ENCODE assay signal across 14 mouse cellular contexts in the genomic region with DNA sequence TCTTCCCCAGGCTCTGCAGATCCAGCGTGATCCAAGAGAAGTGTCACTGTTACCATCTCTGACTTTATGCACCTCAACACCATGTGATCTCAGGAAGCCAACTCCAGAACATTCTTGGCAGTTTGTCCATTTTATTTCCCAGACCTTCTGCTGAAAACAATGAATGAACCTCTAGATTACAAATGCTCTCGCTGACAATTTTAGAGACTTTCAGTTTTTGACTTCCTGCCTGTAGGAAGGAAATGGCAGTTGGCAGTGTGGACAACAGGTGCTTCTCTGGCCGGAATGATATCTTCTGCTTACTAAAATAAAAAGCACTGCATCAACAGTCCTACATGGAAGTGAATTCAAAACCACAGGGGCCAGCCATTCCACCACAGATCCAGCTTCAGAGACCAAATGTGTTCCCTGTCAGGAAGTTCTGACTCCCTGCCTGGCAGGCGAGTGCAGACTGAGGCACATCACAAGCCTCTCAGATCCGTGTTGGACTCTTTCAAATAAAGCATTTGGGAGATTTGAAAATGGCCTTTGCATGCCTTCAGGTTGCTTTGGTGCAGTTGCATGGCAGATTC. TPM values are rescaled to one million over a fixed set of nuclear protein-coding genes. Genes with fewer than 3 reads are reported as not detected.
DNase-seq lines count a peak whose midpoint lies in the region; ATAC-seq and TF ChIP-seq lines count a peak whose summit lies in the region.
"Had no signal": no experiment of that assay in that cellular context is flagged by ENCODE, and none has a peak within 500 bp of the region (broad histone marks: within the 10 kb centered on the region; RNA-seq: fewer than 3 reads in every experiment).

No protein-coding gene starts in this region.

- H3K36me3 ChIP-seq in kidney, adult 2 months (ENCODE audit: control insufficient read depth, insufficient read depth, low read length): no peaks in the 10 kb centered on the region
- no peaks in the 10 kb centered on the region for H3K36me3 ChIP-seq in liver, embryonic 14.5 days (replicated peaks; ENCODE audit: control insufficient read depth, insufficient read depth, low read depth)
- H3K36me3 ChIP-seq in hindbrain, embryonic 12.5 days: no peaks in the 10 kb centered on the region

- no peaks in the 10 kb centered on the region for H3K9me3 ChIP-seq in liver, embryonic 14.5 days (ENCODE audit: control insufficient read depth, low read length)
- no peaks in the 10 kb centered on the region for H3K9me3 ChIP-seq in hindbrain, embryonic 12.5 days (replicated peaks)

- no peak overlapping the region for H3K4me2 ChIP-seq in liver, embryonic 14.5 days (ENCODE audit: low read depth)
- H3K4me2 ChIP-seq in hindbrain, embryonic 12.5 days (replicated peaks): no peak overlapping the region

- 0 out of 2 replicates have a peak, but pooled peaks have one; percentile 21 for ATAC-seq in liver, embryonic 14.5 days (ENCODE audit: insufficient read depth)
- ATAC-seq in hindbrain, embryonic 12.5 days (ENCODE audit: low FRiP score): no peak
- ATAC-seq: activated CD4-positive, CD25-positive, alpha-beta regulatory T cell, adult 4 months; forebrain, embryonic 14.5 days; hindbrain, embryonic 16.5 days had no signal

- H3K4me1 ChIP-seq in kidney, adult 2 months (ENCODE audit: control insufficient read depth, insufficient read depth, low read length): no peaks in the 10 kb centered on the region
- peaks cover 2% of the 10 kb centered on the region; the same call in 1 of the 2 replicates for H3K4me1 ChIP-seq in bone marrow, adult 2 months (ENCODE audit: control insufficient read depth, insufficient read depth, low read length)
- peaks cover 0 to 5% of the 10 kb centered on the region in 2 experiments; a peak in 2 of 4 replicates for H3K4me1 ChIP-seq in liver, embryonic 14.5 days (replicated peaks; ENCODE audit: control insufficient read depth in 2 of 2, insufficient read depth in 2 of 2, low read length in 1 of 2)
- no peaks in the 10 kb centered on the region for H3K4me1 ChIP-seq in hindbrain, embryonic 12.5 days

- no peak for TF ChIP-seq EP300 in liver, embryonic 14.5 days (IDR thresholded peaks at IDR 0.05; ENCODE audit: low read depth)

- TF ChIP-seq POLR2A in kidney, adult 2 months (IDR thresholded peaks at IDR 0.05; ENCODE audit: low read depth, low read length): no peak
- TF ChIP-seq POLR2A in bone marrow, adult 2 months (IDR thresholded peaks at IDR 0.05; ENCODE audit: borderline replicate concordance, control insufficient read depth, low read depth, low read length): no peak

- TF ChIP-seq CTCF in kidney, adult 2 months (conservative IDR thresholded peaks at IDR 0.05; ENCODE audit: insufficient read depth, insufficient read length, low read depth, low read length): no peak
- TF ChIP-seq CTCF in bone marrow, adult 2 months (IDR thresholded peaks at IDR 0.05; ENCODE audit: control insufficient read depth, insufficient read depth, low read length): no peak
- no peak for TF ChIP-seq CTCF in gastrocnemius, adult 2 months (IDR thresholded peaks at IDR 0.05)
- TF ChIP-seq CTCF in liver, embryonic 14.5 days (IDR thresholded peaks at IDR 0.05; ENCODE audit: low read depth): no peak

- no peak overlapping the region for H3K27ac ChIP-seq in kidney, adult 2 months (ENCODE audit: insufficient read depth, low read depth, low read length)
- 0 out of 2 replicates have a peak overlapping the region, but pooled peaks have one; percentile 13 for H3K27ac ChIP-seq in bone marrow, adult 2 months (ENCODE audit: control insufficient read depth, insufficient read depth, low read depth, low read length, poor library complexity)
- peak overlapping the region; percentile 89 for H3K27ac ChIP-seq in gastrocnemius, adult 2 months
- H3K27ac ChIP-seq in liver, embryonic 14.5 days: no peak overlapping the region
- no peak overlapping the region for H3K27ac ChIP-seq in hindbrain, embryonic 12.5 days

- no peaks in the 10 kb centered on the region for H3K27me3 ChIP-seq in kidney, adult 2 months (replicated peaks; ENCODE audit: control insufficient read depth, insufficient read depth, low read length)
- H3K27me3 ChIP-seq in liver, embryonic 14.5 days (ENCODE audit: control insufficient read depth, insufficient read depth, low read length): no peaks in the 10 kb centered on the region; the same call in 1 of the 2 replicates
- H3K27me3 ChIP-seq in hindbrain, embryonic 12.5 days: no peaks in the 10 kb centered on the region

- 70% methylated on average over 5 of the region's 5 CpGs for WGBS in kidney, adult 2 months
- WGBS in bone marrow, adult 2 months: 5% methylated on average over 5 of the region's 5 CpGs
- 20% methylated on average over 5 of the region's 5 CpGs for WGBS in liver, embryonic 14.5 days (ENCODE audit: insufficient replicate concordance)
- WGBS in hindbrain, embryonic 12.5 days: 88% methylated on average over 5 of the region's 5 CpGs

- H3K4me3 ChIP-seq in kidney, adult 2 months (ENCODE audit: insufficient read depth, low read depth, low read length): no peak overlapping the region
- H3K4me3 ChIP-seq in bone marrow, adult 2 months (replicated peaks; ENCODE audit: control insufficient read depth, low read depth, low read length): no peak overlapping the region
- H3K4me3 ChIP-seq in gastrocnemius, adult 2 months: peak overlapping the region; percentile 20
- no peak overlapping the region for H3K4me3 ChIP-seq in liver, embryonic 14.5 days (ENCODE audit: insufficient read depth in 1 of 2, low read depth in 2 of 2, low read length in 2 of 2)
- no peak overlapping the region for H3K4me3 ChIP-seq in hindbrain, embryonic 12.5 days

- no peak overlapping the region for H3K9ac ChIP-seq in liver, embryonic 14.5 days (replicated peaks)
- no peak overlapping the region for H3K9ac ChIP-seq in hindbrain, embryonic 12.5 days

- peak; percentile 36 for DNase-seq in kidney, adult 2 months
- DNase-seq in kidney, postnatal 4 days: no peak
- peak; percentile 52 for DNase-seq in gastrocnemius, adult 2 months
- no peak for DNase-seq in liver, embryonic 14.5 days (ENCODE audit: low read depth in 3 of 3, low spot score in 3 of 3)
- no peak for DNase-seq in adrenal gland, postnatal 4 days (ENCODE audit: low spot score in 2 of 2)
- no peak for DNase-seq in adrenal gland, adult 18-20 months (ENCODE audit: low spot score in 2 of 2)
- DNase-seq: lung, adult 2 months; right cerebral cortex, postnatal 25 days had no signal

- intact Hi-C loops in gastrocnemius, adult 2 months (cut with DNase I): loop anchor here (5.0 kb wide), 2 partner anchors 33 to 128 kb away; no protein-coding TSS in a partner anchor

RNA-seq across cellular contexts. Expression of a gene that starts 9.8 kb away (rescaled TPM):
- polyA plus RNA-seq in kidney, adult 2 months (2012; rRNA removed): 0.03 and 0.05 TPM in 2 replicates
- polyA plus RNA-seq in bone marrow, adult 2 months (2011; ENCODE audit: insufficient read depth, insufficient read length, low replicate concordance, missing spikeins): not detected in 2 replicates
- under 1 TPM; 0.15 to 0.17 TPM for total RNA-seq in gastrocnemius, adult 2 months (2021)
- polyA plus RNA-seq in liver, embryonic 14.5 days (2012; rRNA removed): 0.05 and 0.06 TPM in 2 replicates
- 0.06 and 0.09 TPM in 2 replicates for polyA plus RNA-seq in liver, embryonic 14.5 days (2014; fragmentation: Nextera tagmentation; extraction: Ambion mirVana)
- total RNA-seq in adrenal gland, postnatal 4 days (2021): under 1 TPM; 0.17 TPM
- total RNA-seq in adrenal gland, adult 18-20 months (2021): not detected
- polyA plus RNA-seq in hindbrain, embryonic 12.5 days (2016; fragmentation: Nextera tagmentation; extraction: Ambion mirVana): 0.10 TPM in 1 of 2 replicates, not detected in the other
- polyA plus RNA-seq: activated CD4-positive, CD25-positive, alpha-beta regulatory T cell, adult 4 months; forebrain, embryonic 14.5 days; lung, adult 2 months; neural tube, embryonic 11.5 days had no signal

Comparison
In these comparisons a context has a peak if more than half of its experiments do, and no peak if none do; other contexts are left out.
1. DNase-seq: peak in kidney, adult 2 months (single experiment) and gastrocnemius, adult 2 months (single experiment); none in kidney, postnatal 4 days (0 of 2), liver, embryonic 14.5 days (0 of 3), adrenal gland, postnatal 4 days (0 of 2) and adrenal gland, adult 18-20 months (0 of 2).
2. H3K27ac ChIP-seq: peak in bone marrow, adult 2 months (single experiment) and gastrocnemius, adult 2 months (single experiment); none in kidney, adult 2 months (single experiment), liver, embryonic 14.5 days (single experiment) and hindbrain, embryonic 12.5 days (single experiment).